Mouse (Mus musculus): ENCODE measurements at regions not wholly inside any gene's neighbourhood (a gene's known extent, or its start where the extent isn't known, plus 50 kb on each side); places are given as distances from the start of the nearest gene placed in this dataset.

- DNase-seq (ENCODE audit: low read depth, low spot score), result no peak
These were observed 134.3 kb downstream of the Moxd1 start for GRCm38 (mm10) chr10:24357636-24358035.

GRCm38 (mm10) chr10:24361424-24361823, 138.1 kb downstream of the Moxd1 start:
- DNase-seq (ENCODE audit: low read depth, low spot score), result no peak

GRCm38 (mm10) chr10:24365369-24365768, 142.1 kb downstream of the Moxd1 start:
- DNase-seq (ENCODE audit: low read depth, low spot score), result no peak

- no peak for DNase-seq (ENCODE audit: low read depth, low spot score)
These were observed 143.7 kb downstream of the Moxd1 start for GRCm38 (mm10) chr10:24367010-24367409.

- no peak for DNase-seq (ENCODE audit: low read depth, low spot score)
These were observed 150.6 kb downstream of the Moxd1 start for GRCm38 (mm10) chr10:24373957-24374356.

GRCm38 (mm10) chr10:24379291-24379690, 156.0 kb downstream of the Moxd1 start:
- no peak for DNase-seq (ENCODE audit: low read depth, low spot score)

GRCm38 (mm10) chr10:24380478-24381273, 157.4 kb downstream of the Moxd1 start:
- DNase-seq (ENCODE audit: low read depth, low spot score), result no peak

GRCm38 (mm10) chr10:24381917-24382316, 158.6 kb downstream of the Moxd1 start:
- DNase-seq (ENCODE audit: low read depth, low spot score), result peak; percentile 5

- no peak for DNase-seq (ENCODE audit: low read depth, low spot score)
These were observed 160.7 kb downstream of the Moxd1 start for GRCm38 (mm10) chr10:24384061-24384460.

- DNase-seq (ENCODE audit: low read depth, low spot score), result no peak
These were observed 164.9 kb downstream of the Moxd1 start for GRCm38 (mm10) chr10:24388229-24388628.

- no peak for DNase-seq (ENCODE audit: low read depth, low spot score)
These were observed 167.7 kb downstream of the Moxd1 start for GRCm38 (mm10) chr10:24391039-24391438.

- no peak for DNase-seq (ENCODE audit: low read depth, low spot score)
These were observed 168.7 kb downstream of the Moxd1 start for GRCm38 (mm10) chr10:24392066-24392465.

GRCm38 (mm10) chr10:24395999-24396784, 172.9 kb downstream of the Moxd1 start:
- DNase-seq (ENCODE audit: low read depth, low spot score), result no peak

GRCm38 (mm10) chr10:24397125-24397524, 173.8 kb downstream of the Moxd1 start:
- DNase-seq (ENCODE audit: low read depth, low spot score), result no peak

- DNase-seq (ENCODE audit: low read depth, low spot score), result no peak
These were observed 181.5 kb downstream of the Moxd1 start for GRCm38 (mm10) chr10:24404851-24405250.

- DNase-seq (ENCODE audit: low read depth, low spot score), result no peak
These were observed 183.6 kb downstream of the Moxd1 start for GRCm38 (mm10) chr10:24406953-24407352.

- DNase-seq (ENCODE audit: low read depth, low spot score), result no peak
These were observed 184.3 kb downstream of the Moxd1 start for GRCm38 (mm10) chr10:24407411-24408227.

GRCm38 (mm10) chr10:24409976-24410375, 185.3 kb upstream of the Ccn2 start:
- peak; percentile 4 for DNase-seq (ENCODE audit: low read depth, low spot score)

GRCm38 (mm10) chr10:24410885-24411284, 184.4 kb upstream of the Ccn2 start:
- no peak for DNase-seq (ENCODE audit: low read depth, low spot score)

- DNase-seq (ENCODE audit: low read depth, low spot score), result no peak
These were observed 172.6 kb upstream of the Ccn2 start for GRCm38 (mm10) chr10:24422498-24423160.

GRCm38 (mm10) chr10:24433737-24434367, 161.4 kb upstream of the Ccn2 start:
- no peak for DNase-seq (ENCODE audit: low read depth, low spot score)

All from CD4-positive helper T cell, adult 2 months (primary cell).